Mouse (Mus musculus): Measurements from ENCODE around the gene Dnah3.

GRCm38 (mm10) chr7:119895639-119896512, 199.2 kb downstream of the Dnah3 start, which contains the start of the genes Lyrm1 and Dcun1d3:
- TF ChIP-seq CTCF (IDR thresholded peaks at IDR 0.05; ENCODE audit: low read depth, low read length) (no peak), GATA1 (IDR thresholded peaks at IDR 0.05; ENCODE audit: borderline replicate concordance, low read length) (no peak), POLR2AphosphoS5 (IDR thresholded peaks at IDR 0.05; ENCODE audit: insufficient replicate concordance, low read depth, low read length) (no peak), TAL1 (conservative IDR thresholded peaks at IDR 0.05; ENCODE audit: low read depth, low read length) (no peak), GATA2 (IDR thresholded peaks at IDR 0.05; ENCODE audit: borderline replicate concordance, low read depth, low read length) (no peak)

All from G1E (cell line).